Mouse (Mus musculus) megakaryocyte, embryonic 14.5 days (primary cell): ENCODE data around the gene Shc2.

Source experiments
- FLI1 ChIP-seq: IDR thresholded peaks from 2 replicates; pipeline ENCODE4 v1.6.1; 2012; ENCODE audit warnings: low read length, inconsistent platforms, mixed read lengths
- GATA1 ChIP-seq: IDR thresholded peaks from 3 replicates; pipeline ENCODE4 v1.6.1; 2012; ENCODE audit warnings: mixed read lengths, low read length, inconsistent platforms, borderline replicate concordance

GRCm38 (mm10) chr10:79609276-79609675 is 28.4 kb downstream of the Shc2 start:
- TF ChIP-seq GATA1 (no peak), FLI1 (no peak)
